Mouse (Mus musculus): Measurements from ENCODE around the gene Man2a1. TPM values are rescaled to one million over a fixed set of nuclear protein-coding genes. Genes with fewer than 3 reads are reported as not detected.

Gene Man2a1
- polyA plus RNA-seq, 1 experiment from 2014 or later: 6.8 TPM

- Histone ChIP-seq H3K4me2 (replicated peaks) (no peak overlapping the region), H3K36me3 (0 out of 2 replicates have a peak, but pooled peaks cover 4% of the 10 kb centered on the region), H3K4me3 (no peak overlapping the region), H3K9me3 (no peaks in the 10 kb centered on the region), H3K9ac (replicated peaks) (no peak overlapping the region), H3K4me1 (peaks cover 8% of the 10 kb centered on the region), H3K27ac (replicated peaks) (no peak overlapping the region), H3K27me3 (no peaks in the 10 kb centered on the region)
- WGBS: 25% methylated on average over 7 of the region's 7 CpGs
- ATAC-seq (ENCODE audit: low FRiP score, low read depth): peak; percentile 44; the same call in 1 of the 2 replicates
These were observed 43.1 kb downstream of the Man2a1 start for GRCm38 (mm10) chr17:64643644-64644043.

GRCm38 (mm10) chr17:64644888-64645605, 44.5 kb downstream of the Man2a1 start:
- ATAC-seq (ENCODE audit: low FRiP score, low read depth): no peak
- WGBS: 81% methylated on average over 8 of the region's 8 CpGs
- no peak overlapping the region for H3K4me3 ChIP-seq
- H3K4me2 ChIP-seq (replicated peaks): no peak overlapping the region
- H3K27ac ChIP-seq (replicated peaks): no peak overlapping the region
- peaks cover 8% of the 10 kb centered on the region for H3K4me1 ChIP-seq
- H3K9ac ChIP-seq (replicated peaks): no peak overlapping the region
- H3K9me3 ChIP-seq: no peaks in the 10 kb centered on the region
- H3K36me3 ChIP-seq: no peaks in the 10 kb centered on the region; the same call in 1 of the 2 replicates
- H3K27me3 ChIP-seq: no peaks in the 10 kb centered on the region

DNA sequence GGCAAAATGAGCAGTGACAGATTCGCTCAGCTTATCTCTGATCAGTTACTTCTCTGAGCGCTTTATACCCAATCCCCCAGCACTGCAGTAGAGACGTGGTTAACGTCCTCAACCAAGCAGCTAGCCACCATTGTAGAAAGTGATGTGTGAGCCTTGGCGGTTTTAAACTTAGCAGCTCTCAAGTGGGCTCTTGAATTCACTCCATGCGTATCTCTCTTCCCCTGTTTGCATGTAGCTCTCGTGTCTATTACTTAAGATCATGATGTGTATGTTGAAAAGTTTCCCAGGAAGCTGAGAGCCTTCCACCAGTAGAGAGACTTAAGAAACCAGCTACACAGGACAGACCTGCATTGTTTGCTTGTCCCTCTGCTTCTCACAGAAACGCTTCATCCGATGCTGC, 46.9 kb downstream of the Man2a1 start:
- ATAC-seq (ENCODE audit: low FRiP score, low read depth): no peak
- no peak overlapping the region for H3K4me2 ChIP-seq (replicated peaks)
- no peak overlapping the region for H3K27ac ChIP-seq (replicated peaks)
- peaks cover 8% of the 10 kb centered on the region for H3K4me1 ChIP-seq
- 0 out of 2 replicates have a peak, but pooled peaks cover 3% of the 10 kb centered on the region for H3K9me3 ChIP-seq
- H3K36me3 ChIP-seq: peaks cover 9% of the 10 kb centered on the region
- H3K27me3 ChIP-seq: no peaks in the 10 kb centered on the region
- no peak overlapping the region for H3K9ac ChIP-seq (replicated peaks)
- 84% methylated on average over 9 of the region's 9 CpGs for WGBS
- no peak overlapping the region for H3K4me3 ChIP-seq

- Histone ChIP-seq H3K27ac (replicated peaks) (no peak overlapping the region), H3K4me3 (no peak overlapping the region), H3K9ac (replicated peaks) (no peak overlapping the region), H3K9me3 (0 out of 2 replicates have a peak, but pooled peaks cover 7% of the 10 kb centered on the region), H3K36me3 (peaks cover 21% of the 10 kb centered on the region), H3K4me1 (no peaks in the 10 kb centered on the region), H3K4me2 (replicated peaks) (no peak overlapping the region), H3K27me3 (no peaks in the 10 kb centered on the region)
- no peak for ATAC-seq (ENCODE audit: low FRiP score, low read depth)
- WGBS: 98% methylated on average over 9 of the region's 9 CpGs
These were observed 50.2 kb downstream of the Man2a1 start for GRCm38 (mm10) chr17:64650702-64651101.

DNA sequence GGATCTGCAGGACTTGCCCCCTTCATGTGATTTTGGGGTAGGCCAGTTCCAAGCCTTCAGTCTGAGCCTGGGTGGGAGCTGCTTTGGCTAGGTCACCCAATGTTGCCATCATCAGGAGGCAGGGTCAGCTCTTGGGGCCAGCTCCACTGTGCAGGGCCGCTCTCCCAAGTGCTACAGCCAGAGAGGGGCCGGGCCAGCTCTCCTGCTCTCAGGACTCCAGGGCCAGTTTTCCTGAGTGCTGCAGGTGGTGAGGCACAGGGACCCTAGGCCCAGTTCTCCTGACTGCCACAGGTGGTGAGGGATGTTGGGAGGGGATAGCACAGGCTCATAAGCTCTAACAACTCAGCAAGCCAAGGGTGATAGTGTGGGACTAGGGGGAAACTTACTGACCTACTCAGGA, 53.1 kb downstream of the Man2a1 start:
- no peaks in the 10 kb centered on the region for H3K4me1 ChIP-seq
- no peak overlapping the region for H3K9ac ChIP-seq (replicated peaks)
- WGBS: 100% methylated on average over 2 of the region's 2 CpGs
- ATAC-seq (ENCODE audit: low FRiP score, low read depth): no peak
- peaks cover 21% of the 10 kb centered on the region for H3K36me3 ChIP-seq
- 0 out of 2 replicates have a peak, but pooled peaks cover 7% of the 10 kb centered on the region for H3K9me3 ChIP-seq
- no peak overlapping the region for H3K4me3 ChIP-seq
- no peaks in the 10 kb centered on the region for H3K27me3 ChIP-seq
- H3K27ac ChIP-seq (replicated peaks): no peak overlapping the region
- no peak overlapping the region for H3K4me2 ChIP-seq (replicated peaks)

DNA sequence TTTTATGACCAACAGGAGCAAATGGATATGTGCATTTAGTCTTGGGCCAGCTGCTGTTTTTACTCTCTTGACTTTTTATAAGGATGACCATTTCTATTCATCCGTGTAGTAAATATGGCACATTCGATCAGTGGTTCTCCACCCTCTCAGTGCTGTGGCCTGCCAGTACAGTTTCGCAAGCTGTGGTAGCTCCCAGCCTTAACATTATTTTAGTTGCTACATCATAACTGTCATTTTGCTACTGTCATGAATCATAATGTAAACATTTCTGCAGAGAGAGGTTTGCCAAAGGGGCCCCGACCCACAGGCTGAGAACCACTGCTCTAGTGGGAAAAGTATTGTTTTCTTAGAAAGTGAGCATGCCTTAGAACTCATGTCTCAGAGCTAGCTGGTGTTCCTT, 59.1 kb downstream of the Man2a1 start:
- Histone ChIP-seq H3K4me2 (replicated peaks) (no peak overlapping the region), H3K9ac (replicated peaks) (no peak overlapping the region), H3K27me3 (no peaks in the 10 kb centered on the region), H3K4me3 (no peak overlapping the region), H3K27ac (replicated peaks) (no peak overlapping the region), H3K4me1 (no peaks in the 10 kb centered on the region), H3K36me3 (peaks cover 8% of the 10 kb centered on the region; the same call in 1 of the 2 replicates), H3K9me3 (0 out of 2 replicates have a peak, but pooled peaks cover 2% of the 10 kb centered on the region)
- ATAC-seq (ENCODE audit: low FRiP score, low read depth): no peak
- 95% methylated on average over 4 of the region's 4 CpGs for WGBS

DNA sequence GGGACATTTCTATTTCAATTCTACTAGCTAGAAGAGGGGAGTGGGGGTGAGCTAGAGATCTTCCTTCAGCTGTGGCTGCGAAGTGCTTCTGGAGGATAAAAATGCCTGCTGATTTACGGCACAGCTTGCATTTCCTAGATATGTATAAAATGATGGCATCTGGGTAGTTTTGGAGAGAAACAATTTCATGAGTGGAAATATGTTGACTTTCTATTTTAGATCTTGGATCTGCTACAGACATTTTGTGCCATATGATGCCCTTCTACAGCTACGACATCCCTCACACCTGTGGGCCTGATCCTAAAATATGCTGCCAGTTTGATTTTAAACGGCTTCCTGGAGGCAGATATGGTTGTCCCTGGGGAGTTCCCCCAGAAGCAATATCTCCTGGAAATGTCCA, 66.0 kb downstream of the Man2a1 start:
- no peak overlapping the region for H3K9ac ChIP-seq (replicated peaks)
- H3K4me1 ChIP-seq: no peaks in the 10 kb centered on the region
- ATAC-seq (ENCODE audit: low FRiP score, low read depth): no peak
- H3K36me3 ChIP-seq: peaks cover 25% of the 10 kb centered on the region
- 0 out of 2 replicates have a peak, but pooled peaks cover 2% of the 10 kb centered on the region for H3K9me3 ChIP-seq
- H3K27ac ChIP-seq (replicated peaks): no peak overlapping the region; the same call in 1 of the 2 replicates
- H3K27me3 ChIP-seq: no peaks in the 10 kb centered on the region
- no peak overlapping the region for H3K4me2 ChIP-seq (replicated peaks)
- WGBS: 88% methylated on average over 4 of the region's 4 CpGs
- H3K4me3 ChIP-seq: no peak overlapping the region

- WGBS: 43% methylated on average over 5 of the region's 5 CpGs
- Histone ChIP-seq H3K9me3 (no peaks in the 10 kb centered on the region), H3K27me3 (no peaks in the 10 kb centered on the region), H3K4me1 (no peaks in the 10 kb centered on the region), H3K9ac (replicated peaks) (no peak overlapping the region), H3K27ac (replicated peaks) (no peak overlapping the region), H3K4me2 (replicated peaks) (no peak overlapping the region), H3K4me3 (no peak overlapping the region), H3K36me3 (peaks cover 36% of the 10 kb centered on the region)
- no peak for ATAC-seq (ENCODE audit: low FRiP score, low read depth)
These were observed 68.0 kb downstream of the Man2a1 start for GRCm38 (mm10) chr17:64668504-64668903.

DNA sequence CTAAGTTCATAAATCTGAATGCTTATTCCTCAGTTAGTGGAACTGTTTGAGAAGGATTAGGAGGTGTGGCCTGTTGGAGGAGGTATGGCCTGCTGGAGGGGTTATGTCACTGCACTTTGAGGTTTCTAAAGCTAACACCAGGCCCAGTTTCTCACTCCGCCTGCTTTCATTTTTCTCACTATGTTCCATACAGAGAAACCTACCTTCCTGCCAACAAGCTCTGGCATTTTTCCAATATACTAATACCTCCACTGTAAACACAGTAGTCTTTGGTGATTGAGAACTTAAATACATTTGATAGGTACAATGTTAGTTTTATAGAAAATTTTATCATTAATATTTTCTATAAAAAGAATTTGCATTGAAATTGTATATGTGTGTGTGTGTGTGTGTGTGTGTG, 73.9 kb downstream of the Man2a1 start:
- WGBS: 100% methylated on average over 1 of the region's 1 CpGs
- no peak overlapping the region for H3K27ac ChIP-seq (replicated peaks)
- no peak overlapping the region for H3K4me3 ChIP-seq
- no peak overlapping the region for H3K4me2 ChIP-seq (replicated peaks)
- no peaks in the 10 kb centered on the region for H3K4me1 ChIP-seq
- H3K36me3 ChIP-seq: peaks cover 37% of the 10 kb centered on the region
- no peak for ATAC-seq (ENCODE audit: low FRiP score, low read depth)
- H3K9me3 ChIP-seq: no peaks in the 10 kb centered on the region
- no peak overlapping the region for H3K9ac ChIP-seq (replicated peaks)
- no peaks in the 10 kb centered on the region for H3K27me3 ChIP-seq

GRCm38 (mm10) chr17:64674980-64675379, 74.4 kb downstream of the Man2a1 start:
- Histone ChIP-seq H3K9ac (replicated peaks) (no peak overlapping the region), H3K36me3 (peaks cover 32% of the 10 kb centered on the region)
- WGBS: 97% methylated on average over 6 of the region's 6 CpGs

GRCm38 (mm10) chr17:64676735-64677469, 76.4 kb downstream of the Man2a1 start:
- Histone ChIP-seq H3K27ac (replicated peaks) (no peak overlapping the region), H3K4me3 (no peak overlapping the region), H3K4me2 (replicated peaks) (no peak overlapping the region), H3K9ac (replicated peaks) (no peak overlapping the region), H3K36me3 (peaks cover 15% of the 10 kb centered on the region), H3K4me1 (no peaks in the 10 kb centered on the region), H3K9me3 (no peaks in the 10 kb centered on the region), H3K27me3 (no peaks in the 10 kb centered on the region)
- ATAC-seq (ENCODE audit: low FRiP score, low read depth): no peak; the same call in 1 of the 2 replicates
- WGBS: 72% methylated on average over 10 of the region's 10 CpGs

More at GRCm38 (mm10) chr17:64674980-64675379, 74.4 kb downstream of the Man2a1 start:
- Histone ChIP-seq H3K9me3 (no peaks in the 10 kb centered on the region), H3K27me3 (no peaks in the 10 kb centered on the region), H3K4me2 (replicated peaks) (no peak overlapping the region), H3K27ac (replicated peaks) (no peak overlapping the region), H3K4me1 (no peaks in the 10 kb centered on the region), H3K4me3 (no peak overlapping the region)
- ATAC-seq (ENCODE audit: low FRiP score, low read depth): no peak

GRCm38 (mm10) chr17:64681461-64681860, 80.9 kb downstream of the Man2a1 start:
- Histone ChIP-seq H3K27ac (replicated peaks) (no peak overlapping the region), H3K36me3 (no peaks in the 10 kb centered on the region), H3K27me3 (no peaks in the 10 kb centered on the region), H3K4me2 (replicated peaks) (no peak overlapping the region), H3K4me1 (no peaks in the 10 kb centered on the region), H3K9ac (replicated peaks) (no peak overlapping the region), H3K4me3 (no peak overlapping the region), H3K9me3 (no peaks in the 10 kb centered on the region)
- 80% methylated on average over 3 of the region's 3 CpGs for WGBS
- no peak for ATAC-seq (ENCODE audit: low FRiP score, low read depth)

Measured in midbrain, embryonic 12.5 days (tissue).